Mouse (Mus musculus) stomach, embryonic 16.5 days (tissue): ENCODE measurements around the gene Ffar3. TPM values are rescaled to one million over a fixed set of nuclear protein-coding genes. Genes with fewer than 3 reads are reported as not detected.
"Not testable (repeated sequence)": the region's sequence is repeated elsewhere in the genome, so short reads cannot be mapped to it uniquely, and the experiment has no call there.

Source experiments
- ATAC-seq: fragments of 200-750 bp; cut with Nextera tagmentation; 2 replicates; pipeline ENCODE4 v1.8.0; 2017; ENCODE audit warnings: moderate number of reproducible peaks, moderate TSS enrichment; ENCODE audit not compliant: insufficient read depth, low FRiP score
- H3K27ac ChIP-seq: fragments of 300-500 bp; sonication (generic); 2 replicates; pipeline ENCODE4 v1.5.1; 2014; ENCODE audit warnings: low read length
- H3K27me3 ChIP-seq: fragments of 300-500 bp; sonication (generic); 2 replicates; pipeline ENCODE4 v1.6.1; 2014; ENCODE audit warnings: low read length, control low read depth, mixed read lengths; ENCODE audit not compliant: control insufficient read depth, insufficient read depth
- H3K36me3 ChIP-seq: fragments of 300-500 bp; sonication (generic); 2 replicates; pipeline ENCODE4 v1.6.1; 2014; ENCODE audit warnings: low read length; ENCODE audit not compliant: control insufficient read depth, insufficient read depth
- H3K4me1 ChIP-seq: fragments of 300-500 bp; sonication (generic); 2 replicates; pipeline ENCODE4 v1.6.1; 2014; ENCODE audit warnings: low read length, control low read depth, mixed read lengths; ENCODE audit not compliant: control insufficient read depth, insufficient read depth
- H3K4me2 ChIP-seq: fragments of 300-500 bp; sonication (generic); 2 replicates; pipeline ENCODE4 v1.6.1; 2014; ENCODE audit warnings: low read depth, low read length, mixed read lengths
- H3K4me3 ChIP-seq: fragments of 300-500 bp; sonication (generic); replicated peaks from 2 replicates; pipeline ENCODE4 v1.5.1; 2014; ENCODE audit warnings: mild to moderate bottlenecking, low read length
- H3K9ac ChIP-seq: fragments of 300-500 bp; sonication (generic); 2 replicates; pipeline ENCODE4 v1.6.1; 2014; ENCODE audit warnings: low read length
- H3K9me3 ChIP-seq: fragments of 300-500 bp; sonication (generic); replicated peaks from 2 replicates; pipeline ENCODE4 v1.6.1; 2016; ENCODE audit warnings: low read length, control low read depth; ENCODE audit not compliant: control insufficient read depth
- WGBS: fragments of 180-500 bp; shearing (Covaris S2); extraction: QIAGEN DNeasy Blood & Tissue Kit; methylation state at CpG from one replicate; pipeline ENCODE4 v1.1.7; 2014; 5-methylcytosine and 5-hydroxymethylcytosine counted together
- polyA plus RNA-seq: library from polyadenylated mRNA; unstranded; fragments of >200 nt; fragmentation: Nextera tagmentation; extraction: Ambion mirVana; gene quantifications from 2 replicates; pipeline ENCODE4 v1.2.1, GENCODE M21; 2015

The Ffar3 gene
- polyA plus RNA-seq, 1 experiment from 2014 or later: 0.44 TPM

DNA sequence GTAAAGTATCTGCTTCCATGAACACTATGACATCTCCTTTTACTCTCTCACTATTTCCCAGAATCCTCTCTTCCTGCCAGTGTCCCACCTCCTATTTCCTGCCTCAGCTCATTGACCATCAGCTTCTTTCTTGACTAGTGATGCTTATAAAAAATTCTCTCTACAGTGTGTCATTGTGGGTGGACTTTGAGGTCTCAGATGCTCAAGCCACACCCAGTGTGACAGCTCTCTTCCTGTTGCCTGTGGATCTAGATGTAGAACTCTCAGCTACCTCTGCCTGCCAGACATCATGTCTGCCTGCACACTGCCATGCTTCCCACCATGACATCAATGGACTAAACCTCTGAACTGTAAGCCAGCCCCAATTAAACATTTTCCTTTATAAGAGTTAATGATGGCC is 18.7 kb downstream of the Ffar3 start:
- ATAC-seq: no peak

DNA sequence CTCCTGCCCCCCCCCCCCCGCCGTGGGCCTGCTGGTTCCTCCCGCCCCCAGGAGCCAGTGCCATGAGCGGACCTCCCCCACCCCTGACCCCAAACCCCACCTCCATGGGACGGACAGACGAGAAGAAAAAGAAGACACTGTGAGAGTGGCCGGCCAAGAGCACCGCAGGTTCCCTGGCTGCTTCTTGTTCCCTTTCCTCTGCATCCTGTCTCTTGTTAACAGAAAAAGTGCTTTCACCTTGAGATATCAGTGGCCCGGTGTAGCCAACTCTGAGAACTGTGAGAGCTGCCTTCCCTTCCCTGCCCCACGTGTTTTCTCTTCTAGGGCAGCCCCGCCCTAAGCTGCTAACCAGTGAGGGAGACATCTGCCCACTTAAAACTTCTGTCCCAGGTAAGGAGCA is 23.3 kb downstream of the Ffar3 start:
- WGBS: 32% methylated on average over 7 of the region's 11 CpGs
- not testable (repeated sequence) for H3K9me3 ChIP-seq, H3K9ac ChIP-seq, ATAC-seq, H3K27ac ChIP-seq, H3K4me3 ChIP-seq, H3K27me3 ChIP-seq, H3K36me3 ChIP-seq, H3K4me2 ChIP-seq, H3K4me1 ChIP-seq

More for the DNA sequence above, 18.7 kb downstream of the Ffar3 start:
- no peaks in the 10 kb centered on the region for H3K9me3 ChIP-seq
- no peaks in the 10 kb centered on the region for H3K27me3 ChIP-seq
- no peak overlapping the region for H3K9ac ChIP-seq
- H3K36me3 ChIP-seq: no peaks in the 10 kb centered on the region
- no peak overlapping the region for H3K27ac ChIP-seq
- H3K4me3 ChIP-seq: no peak overlapping the region
- H3K4me2 ChIP-seq: no peak overlapping the region
- H3K4me1 ChIP-seq: no peaks in the 10 kb centered on the region

DNA sequence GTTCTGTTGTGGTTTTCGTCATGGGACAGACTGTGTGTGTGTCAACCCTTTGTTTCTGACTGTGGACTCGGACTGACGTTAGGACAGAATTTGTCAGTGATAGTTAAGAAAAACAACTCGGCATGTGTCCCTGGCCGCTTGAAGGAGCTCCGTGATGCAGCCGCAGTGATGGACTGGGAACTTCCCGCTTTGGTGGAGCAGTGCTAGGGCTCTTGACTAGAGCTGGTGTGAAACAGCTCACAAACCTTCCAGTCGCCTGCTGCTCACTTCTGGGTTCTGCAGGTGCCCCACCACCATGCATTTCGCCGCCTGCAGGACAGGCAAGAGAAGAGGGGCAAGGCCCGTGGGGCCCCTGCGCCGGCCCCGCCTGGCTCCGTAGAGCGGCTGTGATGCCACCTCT is 23.7 kb downstream of the Ffar3 start:
- 66% methylated on average over 17 of the region's 17 CpGs for WGBS
- H3K4me2 ChIP-seq: no peak overlapping the region
- no peaks in the 10 kb centered on the region for H3K27me3 ChIP-seq
- H3K9me3 ChIP-seq: no peaks in the 10 kb centered on the region
- ATAC-seq: no peak
- no peak overlapping the region for H3K4me3 ChIP-seq
- H3K27ac ChIP-seq: no peak overlapping the region
- no peak overlapping the region for H3K9ac ChIP-seq
- no peaks in the 10 kb centered on the region for H3K36me3 ChIP-seq
- H3K4me1 ChIP-seq: no peaks in the 10 kb centered on the region

DNA sequence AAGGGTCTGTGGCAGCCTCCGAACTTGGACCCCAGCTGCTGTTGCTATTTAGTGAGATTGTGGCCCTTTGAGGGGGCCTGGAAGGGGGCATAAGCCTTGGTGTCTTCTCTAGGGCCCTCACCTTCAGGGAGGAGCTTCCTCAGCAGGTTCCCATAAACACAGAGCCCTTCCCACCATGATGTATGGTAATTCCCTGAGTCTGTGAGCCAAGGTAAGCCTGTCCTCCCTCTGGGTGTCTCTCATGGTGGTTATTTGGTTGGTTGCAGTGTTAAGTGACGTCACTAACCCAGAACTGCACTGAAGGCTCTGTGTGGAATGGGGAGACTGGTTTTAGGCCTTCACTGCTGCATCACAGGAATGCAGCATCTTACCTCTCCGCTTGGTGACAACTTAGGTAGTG is 26.6 kb downstream of the Ffar3 start:
- no peaks in the 10 kb centered on the region for H3K4me1 ChIP-seq
- no peak overlapping the region for H3K4me2 ChIP-seq
- H3K9me3 ChIP-seq: no peaks in the 10 kb centered on the region
- no peak overlapping the region for H3K27ac ChIP-seq
- H3K36me3 ChIP-seq: no peaks in the 10 kb centered on the region
- H3K4me3 ChIP-seq: no peak overlapping the region
- H3K27me3 ChIP-seq: no peaks in the 10 kb centered on the region
- no peak for ATAC-seq
- no peak overlapping the region for H3K9ac ChIP-seq
- WGBS: 70% methylated on average over 3 of the region's 3 CpGs

DNA sequence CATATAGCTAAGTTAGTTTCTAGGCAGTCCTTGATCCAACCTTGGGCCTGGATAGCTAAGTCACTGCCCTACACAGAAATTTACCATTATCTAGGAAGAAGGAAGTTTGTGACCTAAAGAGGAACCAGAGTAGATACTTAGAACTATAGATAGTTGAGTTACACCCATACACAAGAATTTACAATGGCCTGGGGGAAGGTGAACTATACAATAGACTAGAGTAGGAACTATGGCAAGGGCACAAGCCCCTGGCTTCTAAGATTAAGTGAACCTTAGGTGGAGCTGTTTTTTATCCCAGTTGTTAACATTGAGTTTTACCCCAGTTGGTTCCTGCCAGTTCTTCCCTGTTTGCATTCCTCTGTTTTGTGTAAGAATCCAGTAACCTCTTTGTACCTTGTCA is 27.1 kb downstream of the Ffar3 start:
- not testable (repeated sequence) for H3K4me2 ChIP-seq, H3K27me3 ChIP-seq, ATAC-seq, H3K4me1 ChIP-seq, H3K9ac ChIP-seq, H3K9me3 ChIP-seq, H3K27ac ChIP-seq, H3K36me3 ChIP-seq, H3K4me3 ChIP-seq

DNA sequence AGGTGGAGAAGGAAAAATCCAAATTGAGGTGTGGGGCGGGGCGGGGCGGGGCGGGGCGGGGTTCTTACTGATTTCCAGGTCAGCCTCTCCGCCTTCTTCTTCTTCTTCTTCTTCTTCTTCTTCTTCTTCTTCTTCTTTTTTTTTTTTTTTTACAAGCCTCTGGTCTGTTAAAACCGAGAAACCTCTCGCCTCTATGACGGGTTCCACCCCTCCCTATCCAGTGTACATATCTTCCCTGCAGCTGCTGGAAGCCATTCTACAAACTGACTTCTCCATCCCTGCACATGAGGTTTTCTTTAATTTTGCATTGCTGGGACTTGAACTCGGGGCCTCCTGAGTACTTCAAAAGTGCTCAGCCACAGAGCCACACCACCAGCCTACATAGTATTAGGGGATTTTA is 29.3 kb downstream of the Ffar3 start:
- 86% methylated on average over 10 of the region's 10 CpGs for WGBS
- no peaks in the 10 kb centered on the region for H3K36me3 ChIP-seq
- no peaks in the 10 kb centered on the region for H3K4me1 ChIP-seq
- no peak overlapping the region for H3K4me3 ChIP-seq
- H3K9me3 ChIP-seq: no peaks in the 10 kb centered on the region
- no peaks in the 10 kb centered on the region for H3K27me3 ChIP-seq
- no peak overlapping the region for H3K4me2 ChIP-seq
- no peak overlapping the region for H3K27ac ChIP-seq
- ATAC-seq: no peak
- no peak overlapping the region for H3K9ac ChIP-seq

DNA sequence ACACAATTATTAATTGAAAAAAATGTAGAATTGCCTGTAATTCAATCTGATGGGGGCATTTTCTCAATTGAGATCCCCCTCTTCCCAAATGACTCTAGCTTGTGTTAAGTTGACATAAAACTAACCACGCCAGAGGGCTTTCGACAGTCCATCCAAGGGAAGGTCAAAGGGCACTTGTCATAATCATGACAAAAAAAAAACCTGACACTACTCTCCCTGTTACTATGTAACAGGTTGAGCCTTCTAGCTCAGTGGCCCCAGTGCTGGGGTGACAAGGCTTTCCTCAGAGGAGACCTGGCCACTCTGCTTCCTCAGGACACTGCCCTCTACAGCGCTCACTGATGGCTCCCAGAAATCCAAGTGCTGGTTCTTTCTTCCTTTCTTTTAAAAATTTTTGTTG is 31.7 kb downstream of the Ffar3 start:
- Histone ChIP-seq H3K36me3 (no peaks in the 10 kb centered on the region), H3K4me1 (0 out of 2 replicates have a peak, but pooled peaks cover 3% of the 10 kb centered on the region), H3K9ac (no peak overlapping the region), H3K27me3 (no peaks in the 10 kb centered on the region), H3K4me3 (no peak overlapping the region), H3K27ac (no peak overlapping the region), H3K4me2 (no peak overlapping the region), H3K9me3 (no peaks in the 10 kb centered on the region)
- ATAC-seq: no peak
- WGBS: 78% methylated on average over 3 of the region's 3 CpGs

DNA sequence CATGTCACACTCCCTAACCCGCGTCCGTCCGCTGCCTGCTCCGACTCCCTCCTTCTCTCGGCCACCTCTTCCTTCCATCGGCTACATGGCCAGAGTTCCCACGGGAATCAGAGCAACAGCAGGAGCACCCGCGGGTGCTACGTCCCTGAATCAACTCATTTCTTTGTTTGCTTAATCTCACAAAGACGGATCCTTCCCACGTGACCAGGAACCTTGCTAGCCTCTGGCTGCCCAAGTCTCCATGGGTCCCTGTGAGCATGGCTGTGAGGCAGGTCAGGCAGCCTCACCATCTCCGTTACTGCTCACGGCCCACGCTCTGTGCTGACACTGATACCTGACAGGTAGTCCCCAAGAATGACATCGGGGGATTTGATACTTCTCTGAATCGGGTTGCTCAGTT is 32.3 kb downstream of the Ffar3 start, which contains the start of gene Ffar2:
TSS of gene Ffar2 (minus strand) at position 101 of the 400 bp plus-strand sequence.
- Histone ChIP-seq H3K4me1 (0 out of 2 replicates have a peak, but pooled peaks cover 3% of the 10 kb centered on the region), H3K27ac (no peak within 1 kb of the TSS), H3K4me3 (no peak within 1 kb of the TSS), H3K27me3 (no peaks in the 10 kb centered on the region), H3K4me2 (no peak within 1 kb of the TSS), H3K36me3 (no peaks in the 10 kb centered on the region), H3K9ac (no peak within 1 kb of the TSS), H3K9me3 (no peaks in the 10 kb centered on the region)
- no peak for ATAC-seq
- 81% methylated on average over 18 of the region's 18 CpGs for WGBS

DNA sequence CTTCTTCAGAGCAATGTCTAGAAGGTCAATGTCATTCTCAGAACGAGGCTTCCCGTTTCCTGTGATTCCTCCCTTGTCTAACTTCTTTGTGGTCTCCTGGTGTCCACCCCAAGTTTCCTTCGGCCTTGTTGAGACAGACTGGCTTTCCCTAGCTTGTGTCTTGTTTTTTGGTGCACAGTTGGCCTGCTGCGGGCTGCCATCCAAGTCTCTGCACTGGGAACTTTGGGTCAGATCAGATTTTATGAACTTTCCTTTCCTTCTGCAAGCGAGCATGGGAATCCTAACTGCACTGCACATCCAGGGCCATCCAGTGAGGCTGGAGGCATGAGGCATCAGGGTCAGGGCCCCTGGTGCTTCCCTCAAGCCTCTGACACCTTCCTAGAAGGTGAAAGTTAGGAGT is 34.4 kb downstream of the Ffar3 start:
- H3K9me3 ChIP-seq: no peaks in the 10 kb centered on the region
- no peaks in the 10 kb centered on the region for H3K27me3 ChIP-seq
- WGBS: 54% methylated on average over 5 of the region's 5 CpGs
- H3K4me1 ChIP-seq: peaks cover 6% of the 10 kb centered on the region; the same call in 1 of the 2 replicates
- no peak overlapping the region for H3K4me3 ChIP-seq
- H3K27ac ChIP-seq: 0 out of 2 replicates have a peak overlapping the region, but pooled peaks have one; percentile 49
- H3K4me2 ChIP-seq: no peak overlapping the region
- H3K36me3 ChIP-seq: no peaks in the 10 kb centered on the region
- H3K9ac ChIP-seq: no peak overlapping the region
- ATAC-seq: no peak
